Mouse (Mus musculus): ENCODE measurements around the gene Eif2b5.

Eif2b5 gene

GRCm38 (mm10) chr16:20498677-20499475, at the start of gene Eif2b5:
Gene Eif2b5, plus strand, starts transcription at chr16:20498817.
- no peak for TF ChIP-seq GATA4 (IDR thresholded peaks at IDR 0.05; ENCODE audit: insufficient replicate concordance, low read length)

GRCm38 (mm10) chr16:20451774-20452173, 46.8 kb upstream of the Eif2b5 start:
- no peak for TF ChIP-seq GATA4 (IDR thresholded peaks at IDR 0.05; ENCODE audit: insufficient replicate concordance, low read length)

- no peak for TF ChIP-seq GATA4 (IDR thresholded peaks at IDR 0.05; ENCODE audit: insufficient replicate concordance, low read length)
Observed at GRCm38 (mm10) chr16:20454155-20454654, 44.4 kb upstream of the Eif2b5 start.

- no peak for TF ChIP-seq GATA4 (IDR thresholded peaks at IDR 0.05; ENCODE audit: insufficient replicate concordance, low read length)
Observed at GRCm38 (mm10) chr16:20456106-20456505, 42.5 kb upstream of the Eif2b5 start.

GRCm38 (mm10) chr16:20464725-20465124, 33.9 kb upstream of the Eif2b5 start:
- TF ChIP-seq GATA4 (IDR thresholded peaks at IDR 0.05; ENCODE audit: insufficient replicate concordance, low read length) = no peak

GRCm38 (mm10) chr16:20470981-20471380, 27.6 kb upstream of the Eif2b5 start:
- no peak for TF ChIP-seq GATA4 (IDR thresholded peaks at IDR 0.05; ENCODE audit: insufficient replicate concordance, low read length)

- TF ChIP-seq GATA4 (IDR thresholded peaks at IDR 0.05; ENCODE audit: insufficient replicate concordance, low read length) = no peak
Observed at GRCm38 (mm10) chr16:20471686-20472085, 26.9 kb upstream of the Eif2b5 start.

GRCm38 (mm10) chr16:20473748-20474147, 24.9 kb upstream of the Eif2b5 start:
- TF ChIP-seq GATA4 (IDR thresholded peaks at IDR 0.05; ENCODE audit: insufficient replicate concordance, low read length) = no peak

GRCm38 (mm10) chr16:20474211-20474610, 24.4 kb upstream of the Eif2b5 start:
- no peak for TF ChIP-seq GATA4 (IDR thresholded peaks at IDR 0.05; ENCODE audit: insufficient replicate concordance, low read length)

- no peak for TF ChIP-seq GATA4 (IDR thresholded peaks at IDR 0.05; ENCODE audit: insufficient replicate concordance, low read length)
Observed at GRCm38 (mm10) chr16:20474786-20475185, 23.8 kb upstream of the Eif2b5 start.

- TF ChIP-seq GATA4 (IDR thresholded peaks at IDR 0.05; ENCODE audit: insufficient replicate concordance, low read length) = no peak
Observed at GRCm38 (mm10) chr16:20475335-20475734, 23.3 kb upstream of the Eif2b5 start.

- no peak for TF ChIP-seq GATA4 (IDR thresholded peaks at IDR 0.05; ENCODE audit: insufficient replicate concordance, low read length)
Observed at GRCm38 (mm10) chr16:20476857-20477256, 21.8 kb upstream of the Eif2b5 start.

GRCm38 (mm10) chr16:20477270-20477669, 21.3 kb upstream of the Eif2b5 start:
- TF ChIP-seq GATA4 (IDR thresholded peaks at IDR 0.05; ENCODE audit: insufficient replicate concordance, low read length) = no peak

GRCm38 (mm10) chr16:20478504-20478903, 20.1 kb upstream of the Eif2b5 start:
- no peak for TF ChIP-seq GATA4 (IDR thresholded peaks at IDR 0.05; ENCODE audit: insufficient replicate concordance, low read length)

- TF ChIP-seq GATA4 (IDR thresholded peaks at IDR 0.05; ENCODE audit: insufficient replicate concordance, low read length) = no peak
Observed at GRCm38 (mm10) chr16:20480115-20480514, 18.5 kb upstream of the Eif2b5 start.

GRCm38 (mm10) chr16:20481746-20482145, 16.9 kb upstream of the Eif2b5 start:
- TF ChIP-seq GATA4 (IDR thresholded peaks at IDR 0.05; ENCODE audit: insufficient replicate concordance, low read length) = no peak

- TF ChIP-seq GATA4 (IDR thresholded peaks at IDR 0.05; ENCODE audit: insufficient replicate concordance, low read length) = no peak
Observed at GRCm38 (mm10) chr16:20485061-20485460, 13.6 kb upstream of the Eif2b5 start.
